Mouse (Mus musculus): ENCODE measurements around the gene Slc38a10.

Slc38a10 gene

DNA sequence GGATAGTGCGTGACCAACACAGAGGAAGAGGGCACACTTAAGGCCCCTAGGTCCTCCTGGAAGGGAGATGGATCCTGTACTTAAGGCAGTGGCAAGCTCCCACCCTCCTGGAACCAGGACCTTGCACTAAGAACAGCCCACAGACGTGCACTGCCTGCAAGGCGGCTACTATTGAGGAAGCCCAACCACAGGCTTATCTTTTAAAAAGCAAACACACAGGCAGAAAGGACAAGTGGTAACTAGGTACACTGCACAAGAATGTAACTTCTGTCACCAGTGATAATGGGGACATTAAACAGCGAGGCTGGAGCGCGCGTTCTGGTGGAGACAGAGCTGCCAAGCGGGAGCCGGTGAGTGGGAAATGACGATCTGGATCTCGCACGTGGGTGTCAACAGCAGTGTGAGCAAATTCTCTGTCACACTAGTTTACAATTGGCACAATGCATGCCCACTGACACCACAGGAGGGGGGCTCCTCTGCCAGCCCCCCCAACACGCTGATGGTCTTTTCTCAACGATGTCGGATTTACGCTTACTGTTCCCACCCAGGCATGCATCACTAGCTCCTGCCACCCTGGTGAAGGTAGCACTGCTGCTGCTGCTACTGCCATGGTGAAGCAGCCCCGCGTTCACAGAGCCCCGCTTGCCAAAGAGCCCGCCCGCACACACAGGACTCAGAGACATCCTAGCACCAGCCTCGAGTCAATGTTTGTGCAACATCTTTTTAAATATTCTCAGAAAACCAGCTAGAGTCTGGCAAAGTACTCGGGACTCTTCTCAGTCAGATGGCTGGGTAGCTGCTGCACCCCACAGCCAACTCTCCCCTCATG, 14.1 kb downstream of the Slc38a10 start:
- ChIA-PET CTCF (interaction anchor here (0.6 to 1.8 kb wide), 8 partner anchors 11 to 1104 kb away, joined by 3 to 12 read pairs (median 4); no protein-coding TSS in a partner anchor), POLR2A (interaction anchor here in 3 of 4 experiments (0.6 to 4.6 kb wide), 13 partner anchors 9 to 195 kb away, joined by 3 to 13 read pairs (median 4); partner anchors contain the start of genes Baiap2 (in 2 of the 3) and Slc38a10 (in 1 of the 3))

DNA sequence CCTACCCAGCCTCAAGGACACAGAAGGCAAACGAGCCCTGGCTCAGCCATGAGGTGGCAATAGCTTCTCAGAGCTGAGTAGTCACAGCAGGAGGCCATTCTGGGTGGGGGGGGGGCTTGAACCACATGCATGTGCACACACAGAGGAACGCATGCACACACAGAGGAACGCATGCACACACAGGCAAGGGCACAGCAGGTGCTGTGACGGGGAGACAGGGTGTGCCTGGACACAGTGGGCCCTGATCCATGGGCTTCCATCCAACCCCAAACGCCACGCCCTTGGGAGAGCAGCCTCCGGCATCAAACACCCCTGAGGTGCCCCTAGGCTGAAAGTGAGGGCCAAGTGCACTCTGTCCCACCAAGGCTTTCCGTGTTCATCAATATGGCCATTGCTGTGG, 15.0 kb downstream of the Slc38a10 start:
- ChIA-PET CTCF (no interaction called here), POLR2A (interaction anchor here in 3 of 4 experiments (0.6 to 4.6 kb wide), 5 partner anchors 13 to 605 kb away, joined by 3 to 13 read pairs (median 7); no protein-coding TSS in a partner anchor)

DNA sequence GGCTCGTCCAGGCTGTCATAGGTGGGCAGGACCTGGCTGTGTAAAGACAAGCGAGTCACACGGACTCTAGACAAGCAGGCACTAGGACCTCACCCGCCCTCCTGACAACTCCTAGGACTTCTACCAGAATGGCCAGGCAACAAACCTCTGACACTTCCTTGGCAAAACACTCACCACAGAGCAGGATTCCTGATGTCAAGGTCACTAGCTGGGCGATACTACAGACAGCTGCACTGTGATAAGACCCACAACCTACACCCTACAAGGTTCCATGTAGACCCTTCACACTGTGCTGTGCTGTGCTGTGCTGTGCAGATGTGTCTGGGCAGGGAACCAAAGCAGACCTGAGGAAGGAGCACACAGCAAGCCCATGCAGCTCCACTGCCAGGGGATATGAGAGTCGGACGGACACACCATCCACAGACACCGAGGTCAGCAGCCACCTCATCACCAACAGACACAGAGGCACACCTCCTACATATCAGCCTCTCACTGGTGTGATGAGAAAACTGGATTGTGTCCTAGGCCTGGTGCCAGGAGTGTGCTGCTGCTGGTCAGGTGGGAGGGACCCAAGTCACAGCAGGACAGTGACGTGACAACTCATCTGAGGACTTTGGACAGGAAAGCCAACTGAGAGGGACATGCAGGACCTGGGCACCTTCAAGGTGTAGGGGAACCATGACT, 16.2 kb downstream of the Slc38a10 start:
- ChIA-PET POLR2A (interaction anchor here (0.5 to 1.8 kb wide), 11 partner anchors 8 to 205 kb away, joined by 3 to 7 read pairs (median 3); partner anchors contain the start of gene Slc38a10 (in 1 of the 4)), CTCF (no interaction called here)

DNA sequence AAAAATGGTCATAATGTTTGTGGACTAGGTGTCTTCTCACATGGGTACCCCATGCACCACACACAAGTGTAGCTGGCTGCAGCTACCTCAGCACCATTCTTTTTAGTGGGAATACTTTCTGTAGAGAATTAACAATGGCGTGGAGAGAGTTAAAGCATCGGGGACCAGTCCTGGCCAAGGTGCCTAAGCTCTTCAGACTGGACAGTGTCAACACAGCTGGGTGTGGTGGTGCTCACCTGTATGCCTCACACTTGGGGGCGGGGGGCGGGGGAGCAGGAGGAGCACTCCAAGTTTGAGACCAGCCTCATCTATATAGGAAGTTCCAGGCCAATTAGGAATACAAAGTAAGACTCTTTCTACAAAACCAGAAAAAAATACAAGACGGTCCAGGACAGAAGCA, 17.0 kb downstream of the Slc38a10 start:
- CTCF ChIA-PET: interaction anchor here in 2 of 4 experiments (0.6 to 0.9 kb wide), 2 partner anchors 66 to 928 kb away, joined by 3 read pairs; no protein-coding TSS in a partner anchor
- POLR2A ChIA-PET: interaction anchor here (0.6 to 1.8 kb wide), 8 partner anchors 9 to 164 kb away, joined by 3 to 7 read pairs (median 4); partner anchors contain the start of gene Slc38a10 (in 1 of the 4)

DNA sequence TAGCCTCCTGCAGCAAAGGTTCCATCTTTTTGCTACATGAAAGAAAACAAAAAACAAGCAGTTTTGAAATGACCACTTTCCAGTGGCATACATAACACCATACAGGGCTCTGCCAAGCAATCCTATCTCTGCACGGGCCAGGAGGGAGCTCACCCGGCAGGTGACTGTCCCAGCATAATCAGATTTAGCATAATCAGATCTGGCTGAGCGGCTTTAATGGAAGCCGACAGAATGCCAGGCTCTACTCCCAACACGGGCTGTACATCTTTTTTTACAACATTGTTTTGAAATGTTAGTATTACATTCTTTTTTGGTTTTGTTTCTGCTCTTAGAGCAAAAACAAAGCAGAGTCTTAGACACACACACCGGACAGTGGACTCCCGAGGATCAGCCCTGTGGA, 21.9 kb downstream of the Slc38a10 start:
- CTCF ChIA-PET: interaction anchor here in 1 of 4 experiments (0.5 to 2.9 kb wide), 3 partner anchors 9 to 80 kb away, joined by 3 to 10 read pairs (median 3); no protein-coding TSS in a partner anchor
- POLR2A ChIA-PET: interaction anchor here in 2 of 4 experiments (1.0 to 2.0 kb wide), 2 partner anchors 8 to 18 kb away, joined by 3 to 6 read pairs; no protein-coding TSS in a partner anchor

DNA sequence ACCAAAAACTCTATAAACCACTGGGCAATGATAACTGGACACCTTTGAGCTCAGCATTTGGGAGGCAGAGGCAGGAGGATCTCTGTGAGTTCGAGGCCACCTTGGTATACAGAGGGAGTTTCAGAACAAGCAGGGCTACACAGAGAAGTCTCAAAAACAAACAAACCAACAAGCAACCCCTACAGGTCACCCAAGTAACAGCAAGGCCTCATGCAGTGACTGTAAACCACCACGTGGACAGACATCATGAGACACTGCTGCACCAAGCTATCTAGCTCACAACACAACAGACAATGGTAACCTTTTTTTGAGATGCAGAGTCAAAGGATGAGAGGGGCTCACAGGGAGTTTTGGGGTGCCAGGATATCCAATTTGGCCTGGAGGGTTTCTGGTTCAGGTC, 24.3 kb downstream of the Slc38a10 start:
- POLR2A ChIA-PET: interaction anchor here in 3 of 4 experiments (0.6 to 1.7 kb wide), 12 partner anchors 11 to 587 kb away, joined by 3 to 8 read pairs (median 4); partner anchors contain the start of genes Slc38a10 (in 2 of the 3), Ndufaf8 (in 1 of the 3) and Tepsin (in 1 of the 3)
- CTCF ChIA-PET: interaction anchor here in 2 of 4 experiments (0.6 to 3.0 kb wide), 8 partner anchors 11 to 178 kb away, joined by 3 to 14 read pairs (median 4); partner anchors contain the start of gene Slc38a10 (in 1 of the 2)

DNA sequence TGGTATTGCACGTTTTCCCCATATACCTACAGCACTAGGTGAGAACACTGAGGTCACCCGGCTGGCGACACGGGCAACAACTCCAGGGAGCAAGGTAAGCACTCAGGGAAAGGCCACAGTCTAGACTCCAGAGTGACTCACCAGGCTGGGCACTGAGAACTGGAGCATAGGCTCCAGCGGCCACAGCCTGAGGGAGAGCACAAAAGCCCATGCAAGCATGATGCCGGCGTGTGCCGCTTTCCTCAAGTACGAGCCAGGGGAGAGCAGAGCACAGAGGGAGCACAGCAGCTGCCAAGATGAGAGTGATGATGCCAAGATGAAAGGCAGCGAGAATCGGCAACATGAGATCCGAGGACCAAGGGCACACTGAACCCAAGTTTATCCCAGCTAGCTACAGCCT, 29.0 kb downstream of the Slc38a10 start:
- ChIA-PET CTCF (interaction anchor here in 2 of 4 experiments (1.0 to 5.6 kb wide), 6 partner anchors 11 to 183 kb away, joined by 3 to 57 read pairs (median 6); no protein-coding TSS in a partner anchor), POLR2A (interaction anchor here in 2 of 4 experiments (1.3 to 1.9 kb wide), 5 partner anchors 11 to 23 kb away, joined by 3 to 6 read pairs (median 3); no protein-coding TSS in a partner anchor)

DNA sequence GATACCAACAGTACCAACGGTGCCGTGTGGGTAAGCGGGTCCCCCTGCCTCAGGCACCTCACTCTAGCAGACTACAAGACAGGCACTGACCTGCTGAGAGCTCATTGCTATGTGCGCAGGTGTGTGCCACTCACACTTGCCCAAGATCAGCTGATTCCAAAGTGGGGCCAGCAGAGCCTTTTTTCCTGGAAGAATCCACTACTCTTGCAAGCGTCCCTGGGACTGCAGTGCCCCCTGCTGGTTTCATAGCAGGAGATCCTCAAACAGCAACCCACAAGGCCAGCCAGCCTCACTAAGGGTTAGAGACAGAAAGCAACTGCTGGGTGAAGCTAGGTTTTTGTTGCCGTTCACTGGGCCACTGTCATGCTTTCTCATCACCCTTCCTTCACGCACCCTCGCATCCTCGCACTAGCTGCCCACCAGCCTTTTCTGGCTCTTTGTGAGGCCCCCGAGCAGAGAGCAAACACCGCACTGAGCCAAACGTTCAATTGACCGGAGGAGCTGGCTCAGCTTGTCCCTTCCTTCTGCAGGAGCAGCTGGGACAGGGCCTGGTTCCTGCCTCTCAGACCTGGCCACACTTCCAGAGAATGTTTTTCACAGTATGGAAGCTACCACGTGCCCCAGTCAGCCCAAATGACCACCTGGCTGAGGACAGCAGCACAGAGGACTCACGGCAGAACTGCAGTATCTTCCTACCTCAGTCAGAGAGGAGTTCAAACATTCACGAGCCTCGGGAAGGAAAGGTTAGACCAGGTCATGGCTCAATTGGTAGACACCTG, 30.3 kb downstream of the Slc38a10 start:
- CTCF ChIA-PET: interaction anchor here (0.5 to 5.6 kb wide), 47 partner anchors 8 to 1480 kb away, joined by 3 to 57 read pairs (median 4); partner anchors contain the start of genes Aatk (in 1 of the 4), Ndufaf8 (in 1 of the 4), Slc38a10 (in 1 of the 4) and Tepsin (in 1 of the 4)
- POLR2A ChIA-PET: interaction anchor here (0.6 to 3.7 kb wide), 21 partner anchors 9 to 179 kb away, joined by 3 to 27 read pairs (median 5); partner anchors contain the start of genes Baiap2 (in 2 of the 4) and Slc38a10 (in 2 of the 4)

DNA sequence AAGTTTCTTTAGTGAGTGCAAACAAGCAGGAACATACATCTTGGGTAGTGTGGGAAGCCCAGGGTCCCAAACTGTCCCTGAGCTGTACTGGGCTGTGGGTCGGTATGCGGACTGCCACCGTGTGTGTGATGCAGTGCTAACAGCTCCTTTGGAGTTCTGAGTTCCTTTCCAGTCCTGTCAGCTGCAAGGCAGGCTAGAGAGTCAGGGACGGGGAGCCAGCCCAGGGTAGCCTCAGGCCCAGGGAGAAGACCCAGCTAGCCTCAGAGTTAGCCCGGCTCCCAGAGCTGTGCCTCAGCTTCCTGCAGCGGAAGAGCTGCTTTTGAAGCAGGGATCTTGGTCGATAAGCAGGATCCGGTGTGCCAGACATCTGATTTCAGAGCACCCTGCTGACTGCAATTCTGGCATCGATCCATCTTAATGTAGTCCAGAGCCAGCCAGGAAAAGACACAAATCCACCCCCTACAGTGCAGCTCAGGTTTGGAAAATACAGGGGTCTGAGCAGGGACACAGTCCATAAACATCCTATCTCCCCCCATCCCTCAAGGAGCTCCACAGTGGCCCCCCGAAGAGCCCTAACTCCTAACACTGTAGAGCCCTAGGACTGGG, 31.1 kb downstream of the Slc38a10 start:
- CTCF ChIA-PET: interaction anchor here (0.5 to 5.6 kb wide), 49 partner anchors 8 to 1479 kb away, joined by 3 to 57 read pairs (median 4); partner anchors contain the start of genes Aatk (in 1 of the 4), Ndufaf8 (in 1 of the 4), Slc38a10 (in 1 of the 4) and Tepsin (in 1 of the 4)

DNA sequence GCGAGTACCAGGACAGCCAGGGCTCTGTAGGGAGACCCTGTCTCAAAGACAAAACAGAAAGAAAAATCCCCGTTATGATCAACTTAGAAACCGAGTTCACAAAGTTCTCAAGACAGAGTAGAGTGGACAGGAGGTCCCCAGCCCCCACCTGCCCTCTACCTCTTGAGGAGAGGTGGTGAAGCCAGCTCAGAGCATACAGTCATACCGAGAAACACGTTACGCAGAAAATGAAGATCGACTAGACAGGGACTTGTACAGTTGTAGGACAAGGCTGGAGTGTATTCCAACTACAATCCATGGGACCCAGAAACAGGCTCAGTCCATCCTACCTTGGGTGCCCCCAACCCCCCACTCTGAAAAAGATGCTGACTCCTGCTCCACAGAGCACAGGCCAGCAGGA, 32.0 kb downstream of the Slc38a10 start:
- ChIA-PET CTCF (interaction anchor here in 3 of 4 experiments (0.6 to 5.6 kb wide), 13 partner anchors 8 to 209 kb away, joined by 3 to 57 read pairs (median 8); no protein-coding TSS in a partner anchor), POLR2A (interaction anchor here in 2 of 4 experiments (1.1 to 3.7 kb wide), 5 partner anchors 9 to 177 kb away, joined by 3 to 27 read pairs (median 8); partner anchors contain the start of gene Baiap2 (in 1 of the 2))

More for the DNA sequence above, 31.1 kb downstream of the Slc38a10 start:
- POLR2A ChIA-PET: interaction anchor here (0.5 to 3.7 kb wide), 27 partner anchors 9 to 178 kb away, joined by 3 to 27 read pairs (median 4); partner anchors contain the start of genes Baiap2 (in 3 of the 4) and Slc38a10 (in 3 of the 4)

DNA sequence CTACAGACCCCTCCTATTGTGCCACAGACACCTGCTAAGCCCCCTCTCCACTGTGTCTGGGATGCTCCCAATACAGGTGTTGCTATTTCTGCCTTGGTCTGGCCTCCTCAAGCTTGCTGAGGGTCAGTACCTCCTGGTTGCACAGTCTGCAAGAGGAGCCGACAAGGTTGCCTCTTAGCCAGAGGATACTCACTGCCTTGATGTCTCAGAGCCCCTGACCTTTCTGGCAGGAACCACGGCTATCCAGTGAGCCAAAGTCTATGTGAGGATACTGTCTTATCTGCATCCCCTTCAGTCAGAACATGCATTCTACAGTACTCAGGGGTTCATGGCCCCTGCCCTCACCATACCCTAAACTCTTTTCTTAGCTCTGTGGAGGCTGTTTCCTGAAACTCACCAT, 33.5 kb downstream of the Slc38a10 start:
- ChIA-PET POLR2A (interaction anchor here in 1 of 4 experiments (1.1 to 3.7 kb wide), 2 partner anchors 8 to 17 kb away, joined by 4 to 27 read pairs; no protein-coding TSS in a partner anchor), CTCF (interaction anchor here in 1 of 4 experiments (0.7 kb wide), 1 partner anchor 1005 kb away, joined by 3 read pairs; no protein-coding TSS in a partner anchor)

DNA sequence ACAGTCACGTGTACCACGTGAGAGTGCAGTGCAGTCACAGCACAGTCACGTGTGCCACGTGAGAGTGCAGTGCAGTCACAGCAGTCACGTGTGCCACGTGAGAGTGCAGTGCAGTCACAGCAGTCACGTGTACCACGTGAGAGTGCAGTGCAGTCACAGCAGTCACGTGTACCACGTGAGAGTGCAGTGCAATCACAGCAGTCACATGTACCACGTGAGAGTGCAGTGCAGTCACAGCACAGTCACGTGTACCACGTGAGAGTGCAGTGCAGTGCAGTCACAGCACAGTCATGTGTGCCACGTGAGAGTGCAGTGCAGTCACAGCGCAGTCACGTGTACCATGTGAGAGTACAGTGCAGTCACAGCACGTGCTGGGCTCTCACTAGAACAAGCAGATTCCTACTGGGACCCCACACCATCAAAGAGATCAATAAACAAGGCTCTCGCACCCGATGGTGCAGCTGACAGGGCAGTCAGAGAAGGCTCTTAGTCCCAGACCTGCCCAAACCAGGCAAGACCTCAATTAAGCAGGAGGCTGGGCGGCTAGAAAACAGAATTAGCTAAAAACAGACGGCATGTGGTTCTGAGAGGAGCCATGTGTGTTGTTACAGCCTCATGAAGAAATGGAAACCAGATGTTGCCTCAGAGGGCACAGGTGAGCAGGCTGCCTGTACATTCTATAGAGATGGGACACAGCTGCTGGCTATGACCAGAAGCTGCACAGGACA, 36.5 kb downstream of the Slc38a10 start:
- POLR2A ChIA-PET: interaction anchor here in 3 of 4 experiments (0.6 to 3.6 kb wide), 7 partner anchors 9 to 172 kb away, joined by 3 to 11 read pairs (median 3); partner anchors contain the start of genes Bahcc1 (in 1 of the 3), Baiap2 (in 1 of the 3), Ndufaf8 (in 1 of the 3) and Tepsin (in 1 of the 3)

DNA sequence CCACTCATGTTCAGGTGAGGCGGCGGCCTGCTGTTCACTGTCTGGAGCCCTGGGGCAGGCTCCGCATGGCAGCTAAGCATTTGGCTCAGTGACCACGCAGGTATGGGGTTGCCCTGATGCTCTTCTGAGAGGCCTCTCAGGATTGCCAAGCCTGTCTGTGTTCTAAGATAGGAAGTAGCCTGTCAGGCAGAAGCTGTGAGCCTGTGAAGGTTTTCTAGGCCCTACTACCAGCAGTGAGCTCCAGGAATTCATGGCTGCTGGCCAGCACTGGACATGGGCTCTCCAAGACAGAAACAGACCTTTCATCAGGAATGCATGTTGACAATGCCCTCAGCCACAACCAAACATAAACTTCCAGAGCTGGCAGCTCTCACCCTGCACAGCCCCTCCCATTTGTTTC, 39.0 kb downstream of the Slc38a10 start:
- ChIA-PET CTCF (interaction anchor here (0.5 to 5.5 kb wide), 16 partner anchors 8 to 553 kb away, joined by 3 to 57 read pairs (median 8); partner anchors contain the start of gene Cep131 (in 1 of the 4)), POLR2A (interaction anchor here (0.7 to 4.2 kb wide), 12 partner anchors 7 to 195 kb away, joined by 3 to 27 read pairs (median 4); partner anchors contain the start of genes Bahcc1 (in 1 of the 4), Ndufaf8 (in 1 of the 4), Slc38a10 (in 1 of the 4) and Tepsin (in 1 of the 4))

More for the DNA sequence above, 36.5 kb downstream of the Slc38a10 start:
- CTCF ChIA-PET: interaction anchor here in 2 of 4 experiments (0.6 to 0.9 kb wide), 2 partner anchors 50 to 196 kb away, joined by 3 read pairs; no protein-coding TSS in a partner anchor

DNA sequence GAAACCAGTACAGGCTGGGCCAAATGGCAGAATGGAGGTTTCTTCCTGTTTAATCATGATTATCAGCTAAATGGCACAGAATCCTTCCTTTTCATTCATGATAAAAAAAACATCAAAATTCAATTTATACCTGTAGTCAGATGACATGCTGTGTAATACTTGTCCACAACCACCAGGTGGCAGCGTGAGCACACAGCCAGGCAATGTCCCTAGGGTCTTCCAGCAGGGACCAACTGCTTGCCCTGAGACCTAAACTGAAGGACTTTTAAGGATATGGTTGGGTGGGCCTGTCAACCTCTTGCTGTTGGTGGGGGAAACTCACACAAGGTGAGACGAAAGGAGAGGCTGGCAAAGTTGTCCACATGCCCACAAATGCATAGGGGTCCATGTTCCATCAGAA, 40.1 kb downstream of the Slc38a10 start:
- ChIA-PET CTCF (interaction anchor here (0.5 to 5.5 kb wide), 41 partner anchors 10 to 552 kb away, joined by 3 to 57 read pairs (median 5); partner anchors contain the start of genes Ndufaf8 (in 2 of the 4), Tepsin (in 2 of the 4), Baiap2 (in 1 of the 4) and Cep131 (in 1 of the 4)), POLR2A (interaction anchor here in 3 of 4 experiments (0.6 to 4.2 kb wide), 26 partner anchors 9 to 194 kb away, joined by 3 to 27 read pairs (median 4); partner anchors contain the start of genes Baiap2 (in 2 of the 3), Cep131 (in 2 of the 3), Ndufaf8 (in 2 of the 3) and Slc38a10 (in 2 of the 3))

DNA sequence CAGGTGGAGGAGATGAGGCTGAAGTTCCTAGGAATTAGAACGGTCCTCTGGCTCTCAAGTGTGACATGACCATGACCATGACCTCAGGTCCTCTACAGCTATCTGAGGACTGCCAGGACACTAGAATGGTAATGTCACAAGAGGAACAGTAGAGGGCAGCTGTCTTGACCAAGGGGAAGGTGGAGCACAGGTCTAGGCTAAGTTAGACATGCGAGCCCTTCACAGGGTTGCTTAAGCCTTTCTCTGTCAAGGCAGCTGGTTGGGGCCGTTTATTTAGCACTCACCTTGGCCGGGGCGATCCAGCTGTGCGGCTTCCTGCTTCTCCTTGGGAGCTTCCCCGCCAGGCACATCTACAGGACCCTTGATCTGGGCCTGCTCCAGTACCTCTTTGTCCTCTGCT, 40.6 kb downstream of the Slc38a10 start:
- ChIA-PET POLR2A (interaction anchor here in 2 of 4 experiments (0.7 to 4.2 kb wide), 28 partner anchors 8 to 230 kb away, joined by 3 to 27 read pairs (median 5); partner anchors contain the start of genes Baiap2 (in 2 of the 2), Cep131 (in 2 of the 2), Slc38a10 (in 2 of the 2) and Ndufaf8 (in 1 of the 2)), CTCF (interaction anchor here (0.5 to 5.5 kb wide), 55 partner anchors 10 to 356 kb away, joined by 3 to 57 read pairs (median 4); partner anchors contain the start of genes Ndufaf8 (in 2 of the 4), Tepsin (in 2 of the 4), Baiap2 (in 1 of the 4) and Cep131 (in 1 of the 4))
